Mouse (Mus musculus): ENCODE results near the gene Sh3bp1.

The Sh3bp1 gene

GRCm38 (mm10) chr15:78940325-78940724 lies 40.8 kb downstream of the Sh3bp1 start:
- in situ Hi-C loops (cut with MboI, MseI), result no loop called here

GRCm38 (mm10) chr15:78942663-78943062 lies 43.1 kb downstream of the Sh3bp1 start:
- in situ Hi-C loops (cut with MboI, MseI), result no loop called here

GRCm38 (mm10) chr15:78946232-78946631 lies 46.7 kb downstream of the Sh3bp1 start:
- in situ Hi-C loops (cut with MboI, MseI), result no loop called here

- in situ Hi-C loops (cut with MboI, MseI), result no loop called here
Measured at GRCm38 (mm10) chr15:78947657-78948056, 48.1 kb downstream of the Sh3bp1 start, which contains the start of gene Triobp. Gene Triobp, plus strand, starts transcription at chr15:78947724.

GRCm38 (mm10) chr15:78948152-78948725 lies 48.7 kb downstream of the Sh3bp1 start:
- in situ Hi-C loops (cut with MboI, MseI), result no loop called here

- in situ Hi-C loops (cut with MboI, MseI), result no loop called here
Measured at GRCm38 (mm10) chr15:78948883-78949282, 49.3 kb downstream of the Sh3bp1 start.

GRCm38 (mm10) chr15:78955663-78956062 lies 56.1 kb downstream of the Sh3bp1 start:
- in situ Hi-C loops (cut with MboI, MseI), result no loop called here

GRCm38 (mm10) chr15:78956351-78956750 lies 56.8 kb downstream of the Sh3bp1 start:
- in situ Hi-C loops (cut with MboI, MseI), result no loop called here

GRCm38 (mm10) chr15:78957021-78957420 lies 57.5 kb downstream of the Sh3bp1 start:
- in situ Hi-C loops (cut with MboI, MseI), result no loop called here

- in situ Hi-C loops (cut with MboI, MseI), result no loop called here
Measured at GRCm38 (mm10) chr15:78959537-78959936, 60.0 kb downstream of the Sh3bp1 start.

- in situ Hi-C loops (cut with MboI, MseI), result no loop called here
Measured at GRCm38 (mm10) chr15:78960088-78960487, 60.5 kb downstream of the Sh3bp1 start.
